Mouse (Mus musculus): ENCODE measurements at regions not wholly inside any gene's neighbourhood (a gene's known extent, or its start where the extent isn't known, plus 50 kb on each side); places are given as distances from the start of the nearest gene placed in this dataset.

DNA sequence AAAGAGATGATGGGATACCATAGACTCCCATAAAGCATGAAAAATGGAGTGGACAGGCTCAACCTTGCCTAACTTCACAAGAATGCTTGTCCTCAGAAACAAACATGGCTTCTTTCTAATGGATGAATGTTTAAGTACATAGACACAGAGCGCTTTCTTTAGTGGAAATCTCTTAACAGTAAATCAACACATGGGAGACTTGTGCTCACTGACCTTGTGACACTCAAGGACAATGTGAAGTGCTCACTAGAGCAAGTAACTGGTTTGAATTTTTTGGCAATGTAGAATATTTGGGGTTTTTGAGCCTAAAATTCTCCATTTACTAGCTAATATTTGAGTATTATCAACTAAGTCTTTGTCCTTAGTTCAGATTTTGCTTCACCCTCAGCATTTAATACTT, 88.0 kb downstream of the Tent5c start:
- Histone ChIP-seq H3K9me3 (no peaks in the 10 kb centered on the region), H3K27me3 (no peaks in the 10 kb centered on the region), H3K4me3 (no peak overlapping the region), H3K36me3 (no peaks in the 10 kb centered on the region), H3K9ac (no peak overlapping the region), H3K27ac (replicated peaks) (no peak overlapping the region), H3K4me1 (replicated peaks) (no peaks in the 10 kb centered on the region), H3K4me2 (no peak overlapping the region)
- no peak for ATAC-seq (ENCODE audit: low FRiP score, low read depth)
- WGBS: 96% methylated on average over 1 of the region's 1 CpGs

DNA sequence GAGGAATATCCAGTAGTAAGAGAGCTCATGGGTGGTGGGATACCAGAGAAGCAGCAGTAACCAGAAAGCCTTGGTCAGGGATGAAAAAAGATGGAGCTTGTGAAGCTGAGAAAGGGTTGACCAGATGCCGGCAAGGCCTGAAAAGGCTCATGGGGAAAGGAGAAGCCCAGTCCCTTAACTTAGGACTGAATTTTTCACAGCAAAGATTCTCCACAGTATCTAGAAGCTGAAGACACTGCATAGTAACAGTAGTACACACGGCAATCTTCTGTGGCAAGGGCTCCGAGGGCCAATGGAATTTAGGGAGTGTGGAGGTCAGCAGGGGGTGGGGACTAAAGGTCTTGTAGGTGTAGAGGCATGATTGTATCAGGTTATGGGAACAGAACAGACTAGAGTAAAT, 91.6 kb downstream of the Tent5c start:
- WGBS: 89% methylated on average over 3 of the region's 3 CpGs
- H3K36me3 ChIP-seq: no peaks in the 10 kb centered on the region
- no peak overlapping the region for H3K9ac ChIP-seq

DNA sequence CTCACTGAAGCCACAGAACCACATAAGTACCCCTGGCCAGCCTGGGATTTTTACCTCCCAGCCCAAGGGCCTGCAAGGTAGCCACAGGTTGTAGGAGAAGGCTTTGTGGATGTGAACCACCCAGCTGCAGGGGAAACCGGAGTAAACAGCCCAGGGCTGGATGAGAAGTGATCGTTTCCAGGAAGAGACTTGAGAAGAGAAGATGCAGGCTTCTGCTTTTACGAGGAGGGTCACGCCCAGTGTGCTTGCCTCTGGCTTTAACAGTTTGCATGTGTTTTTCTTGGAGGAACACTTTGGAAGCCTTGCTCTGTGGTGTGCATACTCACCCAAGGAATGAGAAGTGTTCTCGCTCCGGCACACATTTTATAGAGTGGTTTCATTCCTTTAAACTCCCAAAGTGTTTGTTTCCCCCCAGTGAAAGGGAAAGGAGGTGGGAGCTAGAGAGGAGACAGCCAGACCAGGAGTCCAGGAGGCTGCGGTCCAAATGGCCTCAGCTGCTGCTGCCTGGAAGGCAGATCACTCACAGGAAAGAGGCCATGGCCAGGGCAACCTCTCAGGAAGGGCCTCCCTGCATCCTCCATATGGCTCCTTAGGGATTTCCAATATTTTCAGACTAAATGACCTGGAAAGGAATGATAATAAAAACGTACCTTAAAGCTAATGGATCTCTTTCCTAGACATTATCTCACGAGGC, 94.1 kb downstream of the Tent5c start:
- H3K4me3 ChIP-seq: no peak overlapping the region
- H3K36me3 ChIP-seq: no peaks in the 10 kb centered on the region
- H3K4me2 ChIP-seq: no peak overlapping the region
- WGBS: 74% methylated on average over 9 of the region's 9 CpGs
- H3K4me1 ChIP-seq (replicated peaks): no peaks in the 10 kb centered on the region
- H3K27ac ChIP-seq (replicated peaks): no peak overlapping the region
- H3K9me3 ChIP-seq: no peaks in the 10 kb centered on the region
- no peak for ATAC-seq (ENCODE audit: low FRiP score, low read depth)
- no peak overlapping the region for H3K9ac ChIP-seq
- H3K27me3 ChIP-seq: no peaks in the 10 kb centered on the region

More for the DNA sequence above, 91.6 kb downstream of the Tent5c start:
- H3K27me3 ChIP-seq: no peaks in the 10 kb centered on the region
- no peak for ATAC-seq (ENCODE audit: low FRiP score, low read depth)
- no peak overlapping the region for H3K4me3 ChIP-seq
- no peaks in the 10 kb centered on the region for H3K4me1 ChIP-seq (replicated peaks)
- H3K9me3 ChIP-seq: no peaks in the 10 kb centered on the region
- H3K27ac ChIP-seq (replicated peaks): no peak overlapping the region
- H3K4me2 ChIP-seq: no peak overlapping the region

DNA sequence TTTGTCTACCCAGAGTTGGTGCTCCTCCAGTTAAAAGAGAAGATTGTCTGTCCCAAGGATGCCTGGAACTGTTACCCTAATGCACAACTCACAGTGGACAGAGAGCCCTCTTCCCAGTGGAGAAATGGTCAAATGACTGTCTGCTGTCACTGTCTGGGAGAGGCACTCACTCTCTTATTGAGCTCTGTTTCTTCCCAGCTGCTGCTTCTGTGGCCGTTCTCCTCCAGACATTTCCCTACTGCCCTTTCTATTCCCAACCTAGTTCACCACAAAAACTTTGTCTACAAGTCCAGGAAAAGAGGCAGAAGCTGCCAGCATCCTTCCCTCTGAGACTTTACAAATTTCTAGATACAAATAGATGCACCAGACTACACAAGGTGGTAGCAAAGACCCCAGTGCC, 95.2 kb downstream of the Tent5c start:
- no peak overlapping the region for H3K4me3 ChIP-seq
- H3K36me3 ChIP-seq: no peaks in the 10 kb centered on the region
- H3K4me1 ChIP-seq (replicated peaks): no peaks in the 10 kb centered on the region
- ATAC-seq (ENCODE audit: low FRiP score, low read depth): no peak
- WGBS: 71% methylated on average over 1 of the region's 1 CpGs
- no peaks in the 10 kb centered on the region for H3K27me3 ChIP-seq
- no peaks in the 10 kb centered on the region for H3K9me3 ChIP-seq
- H3K27ac ChIP-seq (replicated peaks): no peak overlapping the region
- no peak overlapping the region for H3K4me2 ChIP-seq
- no peak overlapping the region for H3K9ac ChIP-seq

DNA sequence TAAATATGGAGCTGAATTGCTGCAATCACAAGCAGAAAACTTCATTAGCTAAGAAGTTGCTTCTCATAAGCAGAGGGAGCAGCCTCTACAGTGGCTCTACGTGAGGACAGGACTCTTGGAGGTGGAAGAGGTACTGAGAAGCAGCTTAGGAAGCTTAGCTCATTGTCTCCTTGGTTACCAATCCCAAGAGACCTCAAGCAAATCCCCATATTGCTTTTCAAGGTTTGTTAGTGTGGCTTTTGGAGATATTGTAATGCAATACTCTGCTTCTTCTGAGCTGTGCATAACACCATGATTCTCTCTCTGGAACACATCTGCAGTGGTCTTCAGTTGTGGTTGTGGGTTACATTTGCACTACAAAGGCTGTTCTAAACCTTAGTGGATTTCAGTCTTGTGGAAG, 106.9 kb downstream of the Tent5c start:
- 59% methylated on average over 1 of the region's 1 CpGs for WGBS

DNA sequence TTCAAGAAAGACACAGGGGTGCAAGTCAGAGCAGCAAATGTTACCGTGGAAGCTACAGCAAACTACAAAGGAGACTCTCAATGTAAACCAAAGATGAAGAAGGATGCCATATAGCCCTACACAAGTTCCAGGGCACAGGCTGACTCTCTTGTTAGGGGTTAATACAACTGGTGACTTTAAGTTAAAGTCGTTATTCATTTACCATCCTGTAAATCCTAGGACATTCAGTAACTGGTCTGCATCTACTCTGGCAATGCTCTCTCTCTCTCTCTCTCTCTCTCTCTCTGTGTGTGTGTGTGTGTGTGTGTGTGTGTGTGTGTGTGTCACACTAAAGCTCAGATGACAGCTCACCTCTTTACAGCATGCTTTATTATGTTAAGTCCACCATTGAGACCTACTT, 107.8 kb downstream of the Tent5c start:
- H3K4me2 ChIP-seq: no peak overlapping the region
- no peaks in the 10 kb centered on the region for H3K36me3 ChIP-seq
- no peaks in the 10 kb centered on the region for H3K4me1 ChIP-seq (replicated peaks)
- H3K9ac ChIP-seq: no peak overlapping the region
- no peaks in the 10 kb centered on the region for H3K27me3 ChIP-seq
- WGBS: 89% methylated on average over 2 of the region's 2 CpGs
- no peak overlapping the region for H3K27ac ChIP-seq (replicated peaks)
- H3K9me3 ChIP-seq: no peaks in the 10 kb centered on the region
- H3K4me3 ChIP-seq: no peak overlapping the region
- ATAC-seq (ENCODE audit: low FRiP score, low read depth): no peak

More for the DNA sequence above, 106.9 kb downstream of the Tent5c start:
- Histone ChIP-seq H3K9ac (no peak overlapping the region), H3K4me2 (no peak overlapping the region), H3K9me3 (no peaks in the 10 kb centered on the region), H3K4me1 (replicated peaks) (no peaks in the 10 kb centered on the region), H3K27me3 (no peaks in the 10 kb centered on the region), H3K27ac (replicated peaks) (no peak overlapping the region), H3K4me3 (no peak overlapping the region), H3K36me3 (no peaks in the 10 kb centered on the region)
- ATAC-seq (ENCODE audit: low FRiP score, low read depth): no peak

DNA sequence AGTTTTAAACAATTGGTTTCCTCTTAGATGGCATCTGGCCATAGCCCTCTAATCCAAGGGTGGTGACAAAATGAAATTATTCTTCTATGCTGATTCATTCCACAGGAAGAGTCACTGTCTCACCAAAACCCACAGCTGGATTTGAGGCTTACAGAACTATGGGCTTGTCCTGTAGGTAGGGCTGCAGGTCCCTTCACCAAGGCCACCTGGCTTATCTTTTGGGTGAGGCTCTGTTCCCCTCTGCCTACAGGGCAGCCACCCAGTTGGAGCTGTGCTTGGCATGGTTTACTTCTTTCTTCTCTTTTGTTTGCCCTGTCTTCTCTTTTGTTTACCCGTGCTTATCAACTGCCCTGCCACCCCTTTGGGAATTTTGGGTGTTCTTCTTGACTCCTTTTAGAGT, 113.0 kb downstream of the Tent5c start:
- Histone ChIP-seq H3K9me3 (no peaks in the 10 kb centered on the region), H3K27me3 (no peaks in the 10 kb centered on the region), H3K4me3 (no peak overlapping the region), H3K9ac (no peak overlapping the region), H3K4me2 (no peak overlapping the region), H3K36me3 (no peaks in the 10 kb centered on the region), H3K27ac (replicated peaks) (no peak overlapping the region), H3K4me1 (replicated peaks) (no peaks in the 10 kb centered on the region)
- no peak for ATAC-seq (ENCODE audit: low FRiP score, low read depth)
- WGBS: 82% methylated on average over 1 of the region's 1 CpGs

DNA sequence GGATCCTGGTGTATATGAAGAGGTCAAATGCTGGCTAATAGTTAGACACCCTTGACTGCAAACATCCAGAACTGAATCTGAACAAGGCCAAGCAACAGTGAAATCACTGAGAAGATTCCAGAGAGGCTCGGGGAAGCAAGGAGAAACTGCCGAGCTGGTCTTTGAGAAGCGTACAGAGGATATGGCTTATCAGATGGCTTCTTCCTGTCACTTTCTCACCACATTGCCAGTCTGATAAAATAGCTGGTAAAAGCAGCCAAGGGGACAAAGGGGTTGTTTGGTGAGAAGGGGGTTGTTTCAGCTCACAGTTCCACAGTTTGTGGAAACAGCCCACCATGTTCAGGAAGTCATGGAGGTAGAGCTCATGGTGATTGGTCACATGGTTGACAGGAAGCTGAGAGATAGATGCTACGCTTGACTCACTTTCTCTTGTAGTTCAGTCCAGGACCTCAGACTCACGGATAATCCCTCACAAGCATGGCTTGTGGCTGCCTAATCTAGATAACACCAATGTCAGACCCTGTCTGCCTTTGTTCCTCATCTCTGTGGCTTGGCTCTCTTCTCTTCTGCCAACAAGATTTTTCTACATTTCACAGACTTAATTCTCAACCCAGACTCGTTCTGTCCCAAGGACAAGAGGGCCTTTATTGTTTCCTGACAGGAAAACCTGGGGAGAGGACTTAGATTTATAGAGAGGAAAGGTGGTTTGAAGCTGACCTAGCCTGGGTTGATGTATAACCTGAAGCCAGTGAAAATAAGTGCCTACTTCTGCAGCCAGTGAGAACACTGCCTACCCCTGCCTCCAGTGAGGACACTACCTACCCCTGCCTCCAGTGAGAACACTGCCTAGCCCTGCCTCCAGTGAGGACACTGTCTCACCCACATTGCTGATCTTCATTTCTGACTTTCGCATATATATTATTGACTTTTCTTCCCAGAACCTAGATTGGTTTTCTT, 122.0 kb downstream of the Tent5c start:
- Histone ChIP-seq H3K4me2 (no peak overlapping the region), H3K9me3 (no peaks in the 10 kb centered on the region)
- no peak for ATAC-seq (ENCODE audit: low FRiP score, low read depth)

DNA sequence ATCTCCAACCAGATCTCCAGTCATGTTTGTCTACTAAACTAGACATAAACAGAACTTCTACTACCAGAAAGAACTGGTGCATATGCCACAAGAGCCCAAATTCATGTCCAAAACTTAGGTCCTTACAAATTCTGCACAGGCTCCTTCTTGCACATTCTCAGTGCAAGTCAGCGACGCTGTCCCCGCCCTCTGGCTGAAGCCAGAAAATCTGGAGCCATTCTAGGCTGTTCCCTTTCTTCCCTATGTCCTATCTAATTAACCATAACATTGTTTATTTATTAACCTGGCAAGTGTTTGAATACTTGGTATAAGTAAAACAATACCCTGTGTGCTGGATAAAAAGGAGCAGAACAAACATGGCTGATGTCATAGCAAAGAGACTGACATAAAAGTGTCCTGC, 122.7 kb downstream of the Tent5c start:
- H3K27me3 ChIP-seq: no peaks in the 10 kb centered on the region
- no peak overlapping the region for H3K9ac ChIP-seq
- no peak overlapping the region for H3K27ac ChIP-seq (replicated peaks)
- no peaks in the 10 kb centered on the region for H3K36me3 ChIP-seq
- 83% methylated on average over 3 of the region's 3 CpGs for WGBS
- no peaks in the 10 kb centered on the region for H3K4me1 ChIP-seq (replicated peaks)
- no peak for ATAC-seq (ENCODE audit: low FRiP score, low read depth)
- no peaks in the 10 kb centered on the region for H3K9me3 ChIP-seq
- H3K4me2 ChIP-seq: no peak overlapping the region
- no peak overlapping the region for H3K4me3 ChIP-seq

More for the DNA sequence above, 122.0 kb downstream of the Tent5c start:
- H3K27ac ChIP-seq (replicated peaks): no peak overlapping the region
- H3K4me3 ChIP-seq: no peak overlapping the region
- H3K9ac ChIP-seq: no peak overlapping the region
- 78% methylated on average over 7 of the region's 7 CpGs for WGBS
- no peaks in the 10 kb centered on the region for H3K36me3 ChIP-seq
- no peaks in the 10 kb centered on the region for H3K27me3 ChIP-seq
- no peaks in the 10 kb centered on the region for H3K4me1 ChIP-seq (replicated peaks)

DNA sequence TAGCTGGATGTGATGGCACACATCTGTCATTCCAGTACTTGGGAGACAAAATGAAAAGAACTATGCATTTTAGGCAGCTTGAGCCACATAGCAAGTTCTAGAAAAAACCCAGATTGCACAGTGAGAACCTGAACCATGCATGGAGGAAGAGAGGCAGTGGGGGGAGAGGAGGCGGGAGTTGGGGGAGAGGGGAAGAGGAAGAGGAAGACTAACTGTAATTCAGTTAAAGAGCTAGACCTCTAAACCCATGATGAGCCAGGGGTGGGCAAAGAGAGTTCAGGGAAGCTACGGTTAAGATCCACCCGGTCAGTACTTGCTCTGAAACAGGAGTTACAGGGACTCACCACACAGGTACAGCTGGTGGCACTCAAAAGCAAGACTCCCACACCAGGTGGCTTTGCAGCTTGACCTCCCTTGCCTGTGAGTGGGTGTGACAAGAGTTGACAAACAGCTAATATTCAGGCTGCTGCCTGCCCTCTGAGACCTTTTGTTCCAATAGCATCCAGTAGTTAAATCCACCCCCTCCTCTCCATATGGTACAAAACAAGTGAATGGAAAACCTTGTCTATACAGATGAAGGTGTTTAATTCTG, 123.7 kb downstream of the Tent5c start:
- no peak for ATAC-seq (ENCODE audit: low FRiP score, low read depth)
- no peak overlapping the region for H3K9ac ChIP-seq
- H3K4me2 ChIP-seq: no peak overlapping the region
- H3K4me1 ChIP-seq (replicated peaks): no peaks in the 10 kb centered on the region
- 93% methylated on average over 3 of the region's 3 CpGs for WGBS
- H3K36me3 ChIP-seq: no peaks in the 10 kb centered on the region
- no peak overlapping the region for H3K27ac ChIP-seq (replicated peaks)
- H3K4me3 ChIP-seq: no peak overlapping the region
- H3K27me3 ChIP-seq: no peaks in the 10 kb centered on the region
- no peaks in the 10 kb centered on the region for H3K9me3 ChIP-seq

DNA sequence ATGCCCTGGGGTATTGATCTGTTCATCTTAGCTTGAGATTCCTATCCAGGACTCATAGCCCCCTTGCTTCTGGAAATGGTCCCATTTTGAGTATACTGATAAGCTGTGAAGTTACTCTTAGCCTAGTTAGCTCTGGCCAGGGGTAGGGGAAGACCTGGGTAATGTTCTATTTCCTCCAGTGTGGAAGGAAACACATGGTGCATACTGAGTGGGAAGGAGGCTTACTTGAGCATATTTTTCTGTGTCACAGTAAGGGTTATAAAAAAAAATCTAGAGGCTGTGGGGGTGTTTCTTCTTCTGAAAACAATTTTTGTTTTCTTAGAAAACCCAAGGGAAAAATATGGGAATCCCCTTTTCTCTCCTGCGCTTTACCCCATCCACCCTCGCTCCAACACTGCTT, 124.4 kb downstream of the Tent5c start:
- H3K4me3 ChIP-seq: no peak overlapping the region
- no peaks in the 10 kb centered on the region for H3K4me1 ChIP-seq (replicated peaks)
- no peaks in the 10 kb centered on the region for H3K27me3 ChIP-seq
- no peak for ATAC-seq (ENCODE audit: low FRiP score, low read depth)
- no peak overlapping the region for H3K9ac ChIP-seq
- H3K27ac ChIP-seq (replicated peaks): no peak overlapping the region
- WGBS: 83% methylated on average over 2 of the region's 2 CpGs
- no peaks in the 10 kb centered on the region for H3K36me3 ChIP-seq
- no peak overlapping the region for H3K4me2 ChIP-seq
- no peaks in the 10 kb centered on the region for H3K9me3 ChIP-seq

DNA sequence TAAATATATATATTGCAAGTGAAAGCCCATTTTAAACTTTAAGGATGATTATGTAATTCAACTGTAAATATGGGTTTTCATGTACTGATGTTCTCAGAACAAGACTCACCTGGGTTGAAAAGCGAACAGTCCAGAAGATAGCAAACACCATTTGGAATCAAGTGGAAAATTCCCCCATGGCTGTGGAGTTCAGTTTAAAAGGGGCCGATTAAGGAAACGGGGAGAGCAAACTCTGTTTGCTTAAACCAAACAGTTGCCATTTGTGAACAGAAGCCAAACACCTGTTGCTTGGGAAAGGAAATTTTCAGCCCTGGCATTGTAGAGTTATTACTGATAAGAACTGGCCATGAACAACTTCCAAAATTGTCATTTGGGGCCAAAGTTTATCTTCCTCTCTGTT, 126.1 kb downstream of the Tent5c start:
- H3K27ac ChIP-seq (replicated peaks): no peak overlapping the region
- no peak overlapping the region for H3K4me3 ChIP-seq
- H3K27me3 ChIP-seq: no peaks in the 10 kb centered on the region
- H3K9me3 ChIP-seq: no peaks in the 10 kb centered on the region
- H3K36me3 ChIP-seq: no peaks in the 10 kb centered on the region
- H3K4me1 ChIP-seq (replicated peaks): no peaks in the 10 kb centered on the region
- H3K4me2 ChIP-seq: no peak overlapping the region
- WGBS: 85% methylated on average over 3 of the region's 3 CpGs
- no peak for ATAC-seq (ENCODE audit: low FRiP score, low read depth)
- no peak overlapping the region for H3K9ac ChIP-seq

Measured in hindbrain, embryonic 15.5 days (tissue).